ENCODE assay signal across 8 mouse cellular contexts in genomic region chr15:85599887-85600695, GRCm38 (mm10). TPM values are rescaled to one million over a fixed set of nuclear protein-coding genes. Genes with fewer than 3 reads are reported as not detected.
DNase-seq lines count a peak whose midpoint lies in the region; ATAC-seq lines count a peak whose summit lies in the region.

No protein-coding gene starts in this region.

- no peaks in the 10 kb centered on the region for H3K9me3 ChIP-seq in hindbrain, embryonic 11.5 days (ENCODE audit: control insufficient read depth, low read length)
- H3K9me3 ChIP-seq in hindbrain, embryonic 14.5 days (ENCODE audit: control insufficient read depth, low read length), result no peaks in the 10 kb centered on the region
- H3K9me3 ChIP-seq in heart, embryonic 12.5 days (replicated peaks), result peaks cover 5% of the 10 kb centered on the region
- H3K9me3 ChIP-seq in kidney, embryonic 15.5 days (replicated peaks), result no peaks in the 10 kb centered on the region

- no peaks in the 10 kb centered on the region; the same call in 1 of the 2 replicates for H3K4me1 ChIP-seq in hindbrain, embryonic 11.5 days (replicated peaks; ENCODE audit: control insufficient read depth, insufficient read depth, low read length)
- H3K4me1 ChIP-seq in hindbrain, embryonic 14.5 days (replicated peaks; ENCODE audit: control insufficient read depth, insufficient read depth, low read length), result no peaks in the 10 kb centered on the region
- H3K4me1 ChIP-seq in brown adipose tissue, adult 24 weeks (ENCODE audit: control insufficient read depth, insufficient read depth, insufficient read length, low read length), result peaks cover 20% of the 10 kb centered on the region
- peaks cover 14% of the 10 kb centered on the region for H3K4me1 ChIP-seq in heart, embryonic 12.5 days (replicated peaks)
- peaks cover 29% of the 10 kb centered on the region for H3K4me1 ChIP-seq in kidney, embryonic 15.5 days

- no peaks in the 10 kb centered on the region for H3K27me3 ChIP-seq in hindbrain, embryonic 11.5 days (ENCODE audit: control insufficient read depth, insufficient read depth, low read length)
- H3K27me3 ChIP-seq in hindbrain, embryonic 14.5 days (ENCODE audit: control insufficient read depth, insufficient read depth, low read length), result no peaks in the 10 kb centered on the region
- H3K27me3 ChIP-seq in heart, embryonic 12.5 days (replicated peaks), result peaks cover 13% of the 10 kb centered on the region
- no peaks in the 10 kb centered on the region for H3K27me3 ChIP-seq in kidney, embryonic 15.5 days

- WGBS in hindbrain, embryonic 11.5 days, result 26% methylated on average over 18 of the region's 18 CpGs
- WGBS in hindbrain, embryonic 14.5 days, result 22% methylated on average over 18 of the region's 18 CpGs
- 24% methylated on average over 18 of the region's 18 CpGs for WGBS in heart, embryonic 12.5 days
- 26% methylated on average over 18 of the region's 18 CpGs for WGBS in kidney, embryonic 15.5 days

- ATAC-seq in hindbrain, embryonic 11.5 days (ENCODE audit: low FRiP score), result peak; percentile 55; the same call in 1 of the 2 replicates
- no peak; the same call in 1 of the 2 replicates for ATAC-seq in hindbrain, embryonic 14.5 days (ENCODE audit: low FRiP score)
- ATAC-seq in heart, embryonic 12.5 days (ENCODE audit: insufficient number of reproducible peaks, low FRiP score), result peak; percentile 81
- ATAC-seq in kidney, embryonic 15.5 days (replicated peaks; ENCODE audit: low FRiP score), result peak; percentile 72

- H3K9ac ChIP-seq in hindbrain, embryonic 11.5 days (ENCODE audit: low read depth, low read length), result no peak overlapping the region
- no peak overlapping the region for H3K9ac ChIP-seq in hindbrain, embryonic 14.5 days
- H3K9ac ChIP-seq in heart, embryonic 12.5 days, result peak overlapping the region; percentile 44; the same call in 1 of the 2 replicates
- H3K9ac ChIP-seq in kidney, embryonic 15.5 days, result no peak overlapping the region

- H3K36me3 ChIP-seq in hindbrain, embryonic 11.5 days (ENCODE audit: control insufficient read depth, insufficient read depth, low read length), result no peaks in the 10 kb centered on the region
- H3K36me3 ChIP-seq in hindbrain, embryonic 14.5 days (replicated peaks; ENCODE audit: control insufficient read depth, insufficient read depth), result no peaks in the 10 kb centered on the region
- no peaks in the 10 kb centered on the region for H3K36me3 ChIP-seq in heart, embryonic 12.5 days
- no peaks in the 10 kb centered on the region for H3K36me3 ChIP-seq in kidney, embryonic 15.5 days

- H3K4me2 ChIP-seq in hindbrain, embryonic 11.5 days (replicated peaks; ENCODE audit: low read depth, low read length), result no peak overlapping the region
- no peak overlapping the region for H3K4me2 ChIP-seq in hindbrain, embryonic 14.5 days (replicated peaks)
- peak overlapping the region; percentile 38 for H3K4me2 ChIP-seq in heart, embryonic 12.5 days
- peak overlapping the region; percentile 38 for H3K4me2 ChIP-seq in kidney, embryonic 15.5 days

- no peak for DNase-seq in hindbrain, embryonic 11.5 days (ENCODE audit: low spot score)
- DNase-seq in hindbrain, embryonic 14.5 days (ENCODE audit: low spot score), result no peak
- peak; percentile 26 for DNase-seq in CD4-positive, CD25-positive, alpha-beta regulatory T cell, adult 2 months (ENCODE audit: low read depth, low spot score)
- peak; percentile 94 for DNase-seq in lung, postnatal 36 days
- no peak for DNase-seq in c-Kit-positive CD71-positive TER-119-positive erythroid progenitor cells, embryonic 14.5 days (ENCODE audit: low spot score)

- no peak overlapping the region for H3K4me3 ChIP-seq in hindbrain, embryonic 11.5 days (ENCODE audit: low read depth, low read length)
- H3K4me3 ChIP-seq in hindbrain, embryonic 14.5 days (replicated peaks; ENCODE audit: low read length), result no peak overlapping the region
- H3K4me3 ChIP-seq in brown adipose tissue, adult 24 weeks (ENCODE audit: insufficient read depth, low read depth, low read length), result no peak overlapping the region; the same call in 1 of the 2 replicates
- H3K4me3 ChIP-seq in heart, embryonic 12.5 days, result no peak overlapping the region
- no peak overlapping the region for H3K4me3 ChIP-seq in kidney, embryonic 15.5 days (replicated peaks)

- no peak overlapping the region for H3K27ac ChIP-seq in hindbrain, embryonic 11.5 days (ENCODE audit: low read depth, low read length)
- no peak overlapping the region for H3K27ac ChIP-seq in hindbrain, embryonic 14.5 days
- H3K27ac ChIP-seq in brown adipose tissue, adult 24 weeks (replicated peaks; ENCODE audit: low read depth, low read length), result peak overlapping the region; percentile 97
- no peak overlapping the region for H3K27ac ChIP-seq in heart, embryonic 12.5 days (ENCODE audit: poor library complexity, severe bottlenecking)
- H3K27ac ChIP-seq in kidney, embryonic 15.5 days, result peak overlapping the region; percentile 76

RNA-seq across cellular contexts. Expression of gene Wnt7b, which starts 17.8 kb away (rescaled TPM):
- polyA plus RNA-seq in hindbrain, embryonic 11.5 days (2014; fragmentation: Nextera tagmentation; extraction: Ambion mirVana), result 61.6 and 79.7 TPM in 2 replicates
- 28.1 and 30.8 TPM in 2 replicates for polyA plus RNA-seq in hindbrain, embryonic 14.5 days (2014; fragmentation: Nextera tagmentation; extraction: Ambion mirVana)
- polyA plus RNA-seq in brown adipose tissue, adult 24 weeks (2012; ENCODE audit: insufficient read depth, insufficient read length, missing spikeins), result not detected in 2 replicates
- 1.3 and 1.5 TPM in 2 replicates for polyA plus RNA-seq in heart, embryonic 12.5 days (2016; fragmentation: Nextera tagmentation; extraction: Ambion mirVana)
- 16.3 and 16.8 TPM in 2 replicates for polyA plus RNA-seq in kidney, embryonic 15.5 days (2015; fragmentation: Nextera tagmentation; extraction: Ambion mirVana)

Comparison
In these comparisons a context has a peak if more than half of its experiments do, and no peak if none do; other contexts are left out.
1. DNase-seq: peak in CD4-positive, CD25-positive, alpha-beta regulatory T cell, adult 2 months (single experiment) and lung, postnatal 36 days (single experiment); none in hindbrain, embryonic 11.5 days (single experiment), hindbrain, embryonic 14.5 days (single experiment) and c-Kit-positive CD71-positive TER-119-positive erythroid progenitor cells, embryonic 14.5 days (single experiment).
2. H3K27ac ChIP-seq: peak in brown adipose tissue, adult 24 weeks (single experiment) and kidney, embryonic 15.5 days (single experiment); none in hindbrain, embryonic 11.5 days (single experiment), hindbrain, embryonic 14.5 days (single experiment) and heart, embryonic 12.5 days (single experiment).
3. H3K4me2 ChIP-seq: peak in heart, embryonic 12.5 days (single experiment) and kidney, embryonic 15.5 days (single experiment); none in hindbrain, embryonic 11.5 days (single experiment) and hindbrain, embryonic 14.5 days (single experiment).